Mouse (Mus musculus): ENCODE data around the gene Slc35g1. TPM values are rescaled to one million over a fixed set of nuclear protein-coding genes. Genes with fewer than 3 reads are reported as not detected.
A peak's percentile ranks its signal among the peaks of the same experiment; 100 is the strongest.

The Slc35g1 gene
- polyA plus RNA-seq (2015; fragmentation: Nextera tagmentation; extraction: Ambion mirVana): 1.1 and 1.4 TPM in 2 replicates

DNA sequence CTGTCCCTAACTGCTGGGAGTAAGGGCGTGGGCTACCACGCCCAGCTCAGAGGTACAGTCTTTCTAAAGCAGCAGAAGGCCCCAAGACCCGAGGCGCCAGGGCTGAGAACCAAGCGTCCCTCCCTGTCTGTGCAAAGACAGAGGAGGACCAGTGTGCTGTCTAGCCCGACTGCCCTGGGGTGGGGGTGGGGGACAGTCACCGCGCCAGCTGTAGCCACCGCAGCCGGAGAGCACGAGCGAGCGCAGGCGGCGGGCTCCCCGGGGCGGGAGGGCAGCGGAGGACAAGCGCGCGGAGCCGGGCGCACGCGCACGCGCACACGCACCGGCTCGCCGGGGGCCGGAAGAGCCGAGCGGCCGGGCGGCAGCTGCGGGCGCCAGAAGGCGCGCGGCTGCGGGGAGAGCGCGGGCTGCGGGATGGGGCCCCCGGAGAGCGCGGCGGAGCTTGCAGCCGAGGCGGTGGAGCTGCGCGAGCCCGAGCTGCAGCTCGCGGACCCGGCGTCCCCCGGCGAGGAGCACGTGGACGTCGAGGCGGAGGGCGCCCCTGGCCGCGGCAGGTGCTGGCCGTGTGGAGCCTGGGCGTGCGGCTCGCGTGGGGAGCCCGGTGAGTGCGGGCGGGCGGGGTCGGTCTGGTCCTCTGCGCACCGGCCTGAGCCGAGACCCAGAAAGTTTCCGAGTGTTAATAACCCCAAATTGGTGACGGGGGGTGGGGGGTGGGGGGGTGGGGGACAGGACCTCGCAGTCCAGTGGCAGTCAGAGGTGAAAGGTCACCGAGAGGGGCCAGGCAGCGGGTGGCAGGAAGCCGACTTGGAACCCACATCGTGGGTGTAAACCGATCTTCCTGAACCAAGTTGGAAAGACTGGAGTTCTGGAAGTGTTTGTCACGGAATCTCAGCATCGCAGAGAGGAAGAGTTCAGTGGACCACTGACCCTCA lies at the start of gene Slc35g1:
Gene Slc35g1, plus strand, starts transcription at position 280 of the 932 bp plus-strand sequence.
- Histone ChIP-seq H3K36me3 (no peaks in the 10 kb centered on the region), H3K27ac (replicated peaks) (no peak within 1 kb of the TSS), H3K4me2 (replicated peaks) (peak within 1 kb of the TSS; percentile 92), H3K9me3 (no peaks in the 10 kb centered on the region), H3K4me1 (peaks cover 17% of the 10 kb centered on the region), H3K9ac (replicated peaks) (peak within 1 kb of the TSS; percentile 83), H3K4me3 (peak within 1 kb of the TSS; percentile 91), H3K27me3 (no peaks in the 10 kb centered on the region)
- peak; percentile 93 for ATAC-seq (replicated peaks)
- WGBS: 1% methylated on average over 70 of the region's 90 CpGs

DNA sequence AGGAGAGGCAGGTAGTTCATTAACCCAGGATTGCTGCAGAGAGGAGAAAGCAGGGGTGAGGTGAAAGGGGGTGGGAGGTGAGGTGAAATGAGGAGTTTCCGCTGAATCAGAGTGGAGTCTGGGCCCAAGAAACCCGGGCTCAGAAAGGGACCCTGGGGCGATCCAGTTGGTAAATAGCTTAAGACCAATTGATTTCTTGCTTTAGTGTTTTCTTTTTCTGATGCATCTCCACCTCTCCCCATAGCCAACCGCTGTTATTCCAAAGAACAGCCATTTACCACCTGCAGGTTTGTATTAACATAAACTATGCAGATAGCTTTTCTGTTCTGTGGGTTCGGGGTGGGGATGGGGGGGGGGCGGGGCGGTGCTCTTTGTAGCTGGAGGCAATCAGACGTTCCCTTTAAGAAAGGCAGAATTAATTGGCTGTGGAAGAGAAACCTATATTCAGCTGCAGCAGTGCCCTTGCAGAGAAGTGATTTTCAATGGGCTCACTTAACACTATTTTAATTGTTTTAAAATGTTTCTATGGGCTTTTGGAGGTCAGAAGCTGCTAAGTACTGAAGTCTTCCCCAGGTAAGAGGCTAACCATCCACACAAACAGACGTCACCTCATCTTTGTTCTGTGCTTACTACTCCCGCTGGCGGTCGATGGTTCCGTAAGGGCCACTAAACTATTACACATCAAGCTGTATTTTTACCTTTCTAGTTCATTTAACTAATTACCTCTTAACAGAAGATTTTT lies 47.3 kb upstream of the Slc35g1 start:
- 0 out of 2 replicates have a peak overlapping the region, but pooled peaks have one; percentile 59 for H3K27ac ChIP-seq (replicated peaks)
- H3K9ac ChIP-seq (replicated peaks): peak overlapping the region; percentile 30; the same call in 1 of the 2 replicates
- no peaks in the 10 kb centered on the region for H3K27me3 ChIP-seq
- 6% methylated on average over 13 of the region's 13 CpGs for WGBS
- peak overlapping the region; percentile 35 for H3K4me3 ChIP-seq
- no peaks in the 10 kb centered on the region for H3K9me3 ChIP-seq
- H3K36me3 ChIP-seq: no peaks in the 10 kb centered on the region
- ATAC-seq (replicated peaks): peak; percentile 64
- H3K4me1 ChIP-seq: peaks cover 8% of the 10 kb centered on the region
- H3K4me2 ChIP-seq (replicated peaks): peak overlapping the region; percentile 37

DNA sequence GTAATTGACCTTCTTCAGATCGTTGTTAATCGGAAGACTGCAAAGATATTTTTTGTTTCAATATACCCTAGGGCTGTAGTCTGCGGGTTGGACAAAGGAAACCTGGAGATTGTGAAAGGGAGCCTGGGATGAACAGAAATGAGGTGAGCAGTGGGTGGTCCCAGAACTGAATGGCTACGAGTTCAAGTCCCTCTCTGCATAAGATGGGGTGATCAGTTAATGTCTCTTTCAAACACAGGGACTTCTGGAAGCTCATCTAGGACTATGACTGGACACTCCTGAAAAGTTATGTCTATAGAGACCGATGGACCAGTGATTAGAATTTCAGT lies 46.8 kb upstream of the Slc35g1 start:
- H3K9me3 ChIP-seq: no peaks in the 10 kb centered on the region
- 0 out of 2 replicates have a peak overlapping the region, but pooled peaks have one; percentile 59 for H3K27ac ChIP-seq (replicated peaks)
- H3K4me2 ChIP-seq (replicated peaks): peak overlapping the region; percentile 37
- no peaks in the 10 kb centered on the region for H3K27me3 ChIP-seq
- peak overlapping the region; percentile 35 for H3K4me3 ChIP-seq
- WGBS: 34% methylated on average over 5 of the region's 5 CpGs
- no peaks in the 10 kb centered on the region for H3K36me3 ChIP-seq
- peaks cover 8% of the 10 kb centered on the region for H3K4me1 ChIP-seq
- no peak for ATAC-seq (replicated peaks)
- H3K9ac ChIP-seq (replicated peaks): peak overlapping the region; percentile 30; the same call in 1 of the 2 replicates

DNA sequence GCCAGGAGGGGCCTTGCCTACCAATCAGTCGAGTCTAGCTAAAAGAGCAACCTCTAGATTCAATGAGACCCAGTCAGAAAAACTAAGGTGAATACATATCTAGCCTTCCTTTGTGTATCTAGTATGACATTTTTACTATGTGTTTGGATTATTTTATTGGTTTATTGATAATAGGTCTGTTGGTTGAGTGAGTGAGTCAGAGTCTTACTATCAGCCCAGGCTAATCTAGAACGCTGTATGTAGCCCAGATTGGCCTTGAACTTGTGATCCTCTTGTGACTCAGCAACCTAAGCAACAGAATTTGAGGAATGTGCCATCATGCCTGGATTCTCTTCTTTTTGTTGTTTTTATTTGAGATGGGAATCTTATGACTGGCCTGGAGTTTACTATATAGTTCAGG lies 44.6 kb upstream of the Slc35g1 start:
- no peak for ATAC-seq (replicated peaks)
- Histone ChIP-seq H3K4me2 (replicated peaks) (no peak overlapping the region), H3K27ac (replicated peaks) (no peak overlapping the region), H3K4me1 (peaks cover 8% of the 10 kb centered on the region), H3K4me3 (no peak overlapping the region), H3K9ac (replicated peaks) (no peak overlapping the region), H3K9me3 (no peaks in the 10 kb centered on the region), H3K27me3 (no peaks in the 10 kb centered on the region), H3K36me3 (no peaks in the 10 kb centered on the region)
- WGBS: 88% methylated on average over 2 of the region's 2 CpGs

GRCm38 (mm10) chr19:38351728-38352127 lies 44.1 kb upstream of the Slc35g1 start:
- Histone ChIP-seq H3K27ac (replicated peaks) (no peak overlapping the region), H3K9me3 (no peaks in the 10 kb centered on the region), H3K4me1 (peaks cover 8% of the 10 kb centered on the region), H3K4me2 (replicated peaks) (no peak overlapping the region), H3K36me3 (no peaks in the 10 kb centered on the region), H3K27me3 (no peaks in the 10 kb centered on the region), H3K4me3 (no peak overlapping the region), H3K9ac (replicated peaks) (no peak overlapping the region)
- ATAC-seq (replicated peaks): no peak
- WGBS: 98% methylated on average over 3 of the region's 3 CpGs

- H3K4me1 ChIP-seq: peaks cover 8% of the 10 kb centered on the region
- peak; percentile 65 for ATAC-seq (replicated peaks)
- no peaks in the 10 kb centered on the region for H3K27me3 ChIP-seq
- H3K4me3 ChIP-seq: no peak overlapping the region
- WGBS: 43% methylated on average over 6 of the region's 6 CpGs
- no peaks in the 10 kb centered on the region for H3K36me3 ChIP-seq
- no peak overlapping the region for H3K9ac ChIP-seq (replicated peaks)
- no peaks in the 10 kb centered on the region for H3K9me3 ChIP-seq
- H3K4me2 ChIP-seq (replicated peaks): no peak overlapping the region
- no peak overlapping the region for H3K27ac ChIP-seq (replicated peaks)
Observed at GRCm38 (mm10) chr19:38352495-38353130, 43.2 kb upstream of the Slc35g1 start.

- no peaks in the 10 kb centered on the region for H3K27me3 ChIP-seq
- WGBS: 85% methylated on average over 1 of the region's 1 CpGs
Observed at GRCm38 (mm10) chr19:38354279-38354678, 41.5 kb upstream of the Slc35g1 start.

GRCm38 (mm10) chr19:38354819-38355360 lies 40.9 kb upstream of the Slc35g1 start:
- Histone ChIP-seq H3K36me3 (no peaks in the 10 kb centered on the region), H3K4me3 (no peak overlapping the region), H3K9me3 (no peaks in the 10 kb centered on the region), H3K27me3 (no peaks in the 10 kb centered on the region), H3K4me1 (no peaks in the 10 kb centered on the region), H3K4me2 (replicated peaks) (no peak overlapping the region), H3K27ac (replicated peaks) (no peak overlapping the region), H3K9ac (replicated peaks) (no peak overlapping the region)
- WGBS: 71% methylated on average over 10 of the region's 10 CpGs
- ATAC-seq (replicated peaks): no peak

More at GRCm38 (mm10) chr19:38354279-38354678, 41.5 kb upstream of the Slc35g1 start:
- Histone ChIP-seq H3K36me3 (no peaks in the 10 kb centered on the region), H3K9me3 (no peaks in the 10 kb centered on the region), H3K4me3 (no peak overlapping the region), H3K4me1 (no peaks in the 10 kb centered on the region), H3K9ac (replicated peaks) (no peak overlapping the region), H3K4me2 (replicated peaks) (no peak overlapping the region), H3K27ac (replicated peaks) (no peak overlapping the region)
- ATAC-seq (replicated peaks): no peak

DNA sequence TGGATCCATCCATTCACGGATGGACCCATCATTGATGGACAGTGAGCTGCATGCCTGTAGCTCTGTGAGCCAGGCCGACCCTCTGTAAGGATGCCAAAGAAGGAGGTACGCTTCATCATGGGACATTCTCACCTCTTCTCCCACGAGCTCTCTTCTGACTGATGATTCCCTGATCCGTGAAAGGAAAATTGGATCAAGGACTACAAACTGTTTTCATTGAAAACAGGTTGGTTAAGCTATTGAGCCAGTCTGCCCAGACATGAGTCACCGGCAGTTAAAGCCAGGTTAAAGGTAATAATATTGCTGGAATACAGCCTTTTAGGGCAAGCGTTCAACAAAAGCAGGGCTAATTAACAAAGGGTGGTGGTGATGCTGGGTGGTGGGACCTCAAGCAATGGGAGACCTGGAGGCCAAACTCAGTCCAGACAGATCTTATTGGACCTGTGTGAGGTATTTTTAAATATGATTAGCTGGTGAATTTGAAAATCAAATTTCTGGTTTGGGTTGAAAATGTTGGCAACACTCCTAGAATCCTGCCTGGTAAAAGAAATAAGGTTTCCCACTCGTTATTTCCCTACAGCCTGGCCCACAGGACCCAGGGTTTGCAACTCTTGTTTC lies 39.5 kb upstream of the Slc35g1 start:
- WGBS: 73% methylated on average over 8 of the region's 8 CpGs
- no peak for ATAC-seq (replicated peaks)

GRCm38 (mm10) chr19:38357956-38358623 lies 37.7 kb upstream of the Slc35g1 start:
- no peaks in the 10 kb centered on the region for H3K36me3 ChIP-seq
- WGBS: 83% methylated on average over 9 of the region's 9 CpGs
- no peak overlapping the region for H3K4me2 ChIP-seq (replicated peaks)
- H3K27ac ChIP-seq (replicated peaks): no peak overlapping the region
- H3K9ac ChIP-seq (replicated peaks): no peak overlapping the region
- H3K9me3 ChIP-seq: no peaks in the 10 kb centered on the region
- ATAC-seq (replicated peaks): no peak
- no peak overlapping the region for H3K4me3 ChIP-seq
- H3K27me3 ChIP-seq: no peaks in the 10 kb centered on the region
- no peaks in the 10 kb centered on the region for H3K4me1 ChIP-seq

More for the DNA sequence above, 39.5 kb upstream of the Slc35g1 start:
- H3K9me3 ChIP-seq: no peaks in the 10 kb centered on the region
- H3K4me2 ChIP-seq (replicated peaks): no peak overlapping the region
- H3K4me3 ChIP-seq: no peak overlapping the region
- H3K27ac ChIP-seq (replicated peaks): no peak overlapping the region
- no peaks in the 10 kb centered on the region for H3K27me3 ChIP-seq
- no peak overlapping the region for H3K9ac ChIP-seq (replicated peaks)
- H3K4me1 ChIP-seq: no peaks in the 10 kb centered on the region
- no peaks in the 10 kb centered on the region for H3K36me3 ChIP-seq

- no peaks in the 10 kb centered on the region for H3K27me3 ChIP-seq
- H3K36me3 ChIP-seq: no peaks in the 10 kb centered on the region
- H3K9me3 ChIP-seq: no peaks in the 10 kb centered on the region
- no peak overlapping the region for H3K9ac ChIP-seq (replicated peaks)
- WGBS: 94% methylated on average over 1 of the region's 1 CpGs
- no peak for ATAC-seq (replicated peaks)
- no peaks in the 10 kb centered on the region for H3K4me1 ChIP-seq
- H3K4me3 ChIP-seq: no peak overlapping the region
- no peak overlapping the region for H3K4me2 ChIP-seq (replicated peaks)
- H3K27ac ChIP-seq (replicated peaks): no peak overlapping the region
Observed at GRCm38 (mm10) chr19:38359287-38359686, 36.5 kb upstream of the Slc35g1 start.
